Mouse (Mus musculus): ENCODE data around the gene Krtap22-2.
"Not testable (repeated sequence)": the region's sequence is repeated elsewhere in the genome, so short reads cannot be mapped to it uniquely, and the experiment has no call there.

Krtap22-2 gene

DNA sequence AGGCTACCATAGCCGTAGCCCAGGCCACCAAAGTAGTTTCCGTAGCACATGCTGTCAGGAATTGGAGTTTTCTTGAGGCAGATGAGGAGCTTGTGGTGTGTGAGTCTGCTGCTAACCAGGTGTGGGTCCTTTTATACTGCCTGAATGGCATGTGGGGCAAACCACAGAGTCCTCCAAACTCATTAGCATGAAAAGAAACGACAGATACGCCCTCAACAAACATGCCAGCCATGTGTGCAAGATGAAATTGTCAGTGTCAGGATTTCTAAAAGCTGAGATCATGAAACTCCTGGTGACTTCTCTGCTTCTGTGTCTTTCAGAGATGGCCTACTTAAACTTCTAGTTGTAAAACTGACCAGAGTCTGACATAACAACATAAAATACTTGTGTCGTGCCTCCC is at the start of gene Krtap22-2:
Gene Krtap22-2, minus strand, starts transcription at position 101 of the 400 bp plus-strand sequence.
- DNase-seq = no peak

DNA sequence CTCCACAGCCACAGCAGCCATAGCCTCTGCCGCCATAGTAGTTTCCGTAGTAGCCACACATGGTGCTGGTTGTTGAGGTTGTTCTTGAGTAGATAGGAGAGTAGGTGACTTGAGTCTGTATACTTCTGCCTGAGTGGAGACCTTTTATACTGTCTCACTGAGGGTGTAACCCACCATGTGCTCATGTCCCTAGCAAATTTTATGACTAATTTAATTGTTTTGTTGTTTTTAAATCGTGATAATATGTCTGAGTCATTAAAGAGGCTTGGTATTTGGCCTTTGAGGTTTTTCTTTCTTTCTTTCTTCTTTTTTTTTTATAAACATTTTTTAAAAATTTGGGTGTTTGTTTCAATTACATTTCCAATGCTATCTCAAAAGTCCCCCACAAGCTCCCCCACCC is 37.2 kb upstream of the Krtap22-2 start, which contains the start of gene Krtap6-5:
Gene Krtap6-5, minus strand, starts transcription at position 101 of the 400 bp plus-strand sequence.
- no peak for DNase-seq

DNA sequence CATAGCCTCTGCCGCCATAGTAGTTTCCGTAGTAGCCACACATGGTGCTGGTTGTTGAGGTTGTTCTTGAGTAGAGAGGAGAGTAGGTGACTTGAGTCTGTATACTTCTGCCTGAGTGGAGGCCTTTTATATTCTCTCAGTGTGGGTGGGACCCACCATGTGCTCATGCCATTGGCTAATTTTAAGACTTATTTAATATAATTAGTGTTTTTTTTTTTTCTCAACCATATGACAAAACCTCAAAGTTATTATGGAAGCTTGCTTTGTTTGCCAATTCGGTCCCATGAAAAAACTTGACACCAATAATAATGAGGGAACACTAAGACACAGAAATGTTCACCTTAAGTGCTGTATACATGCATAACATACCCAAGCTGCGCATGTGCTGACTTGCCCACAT is 30.8 kb upstream of the Krtap22-2 start, which contains the start of gene Gm10228:
Gene Gm10228, minus strand, starts transcription at position 101 of the 400 bp plus-strand sequence.
- DNase-seq = not testable (repeated sequence)

DNA sequence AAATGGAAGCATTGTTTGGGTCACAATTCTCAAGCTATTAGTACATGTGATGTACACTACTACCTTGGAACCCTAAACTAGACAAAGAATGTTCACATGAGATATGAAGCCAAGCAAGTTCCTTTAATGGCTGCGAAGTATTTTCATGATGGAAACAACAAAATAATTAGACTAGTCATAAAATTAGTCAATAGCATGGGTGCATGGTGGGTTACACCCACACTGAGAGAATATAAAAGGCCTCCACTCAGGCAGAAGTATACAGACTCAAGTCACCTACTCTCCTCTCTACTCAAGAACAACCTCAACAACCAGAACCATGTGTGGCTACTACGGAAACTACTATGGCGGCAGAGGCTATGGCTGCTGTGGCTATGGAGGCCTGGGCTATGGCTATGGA is 20.8 kb upstream of the Krtap22-2 start, which contains the start of gene Krtap6-1:
Gene Krtap6-1, plus strand, starts transcription at position 301 of the 400 bp plus-strand sequence.
- DNase-seq = not testable (repeated sequence)

DNA sequence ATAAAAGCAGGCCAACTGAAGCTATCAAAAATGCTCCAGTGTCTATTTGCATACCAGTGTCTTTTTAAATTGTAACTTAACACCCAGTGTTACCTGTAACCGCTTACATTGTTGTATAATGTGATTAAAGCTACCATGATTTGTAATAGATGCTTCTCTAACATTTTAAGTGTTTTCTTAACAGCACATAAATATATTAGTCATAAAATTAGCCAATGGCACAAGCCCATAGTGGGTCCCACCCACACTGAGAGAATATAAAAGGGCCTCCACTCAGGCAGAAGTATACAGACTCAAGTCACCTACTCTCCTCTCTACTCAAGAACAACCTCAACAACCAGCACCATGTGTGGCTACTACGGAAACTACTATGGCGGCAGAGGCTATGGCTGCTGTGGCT is 4.4 kb upstream of the Krtap22-2 start, which contains the start of gene Gm10229:
Gene Gm10229, plus strand, starts transcription at position 301 of the 400 bp plus-strand sequence.
- not testable (repeated sequence) for DNase-seq

DNA sequence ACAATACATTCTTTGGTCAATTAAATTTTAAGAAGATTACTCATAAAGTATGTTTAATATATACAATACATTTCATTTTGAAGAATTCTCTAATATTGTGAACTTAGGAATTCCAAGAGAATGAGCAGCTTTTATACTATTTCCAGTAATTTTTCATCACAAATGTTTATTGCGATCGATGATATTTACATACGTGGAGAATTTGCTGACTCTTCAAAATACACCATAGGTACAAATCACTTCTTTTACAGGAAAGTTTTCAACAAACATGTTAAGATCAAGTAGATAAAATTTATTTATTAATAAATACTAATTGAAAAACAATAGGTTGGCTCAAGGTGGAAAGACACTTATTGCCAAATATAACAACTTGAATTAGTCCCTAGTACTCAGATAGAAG is 3.4 kb upstream of the Krtap22-2 start:
- no peak for DNase-seq

DNA sequence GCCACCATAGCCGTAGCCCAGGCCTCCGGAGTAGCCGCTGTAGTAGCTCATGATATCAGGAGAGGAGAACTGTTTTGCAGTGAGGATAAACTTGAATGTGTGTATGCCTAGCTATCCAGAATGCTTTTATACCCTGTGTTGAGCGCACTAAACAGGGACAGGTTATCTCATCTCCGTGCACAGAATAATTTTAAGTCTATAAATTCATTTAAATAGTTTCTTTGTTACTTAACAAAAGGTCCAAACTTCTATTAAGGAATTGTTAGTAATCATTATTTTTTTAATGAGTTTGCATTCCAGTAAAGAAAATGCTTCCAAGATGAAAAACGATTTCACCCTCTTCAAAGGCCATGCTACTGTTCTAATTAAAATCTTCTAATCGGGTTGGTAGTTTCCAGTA is 47.8 kb downstream of the Krtap22-2 start, which contains the start of gene Krtap16-3:
Gene Krtap16-3, minus strand, starts transcription at position 101 of the 400 bp plus-strand sequence.
- DNase-seq = no peak
